Mouse (Mus musculus): ENCODE measurements around the gene Rrbp1.
A peak's percentile ranks its signal among the peaks of the same experiment; 100 is the strongest.

Gene Rrbp1

GRCm38 (mm10) chr2:143916229-143916628 lies 94.8 kb downstream of the Rrbp1 start:
- no peak for DNase-seq (ENCODE audit: low read depth, low spot score)

DNA sequence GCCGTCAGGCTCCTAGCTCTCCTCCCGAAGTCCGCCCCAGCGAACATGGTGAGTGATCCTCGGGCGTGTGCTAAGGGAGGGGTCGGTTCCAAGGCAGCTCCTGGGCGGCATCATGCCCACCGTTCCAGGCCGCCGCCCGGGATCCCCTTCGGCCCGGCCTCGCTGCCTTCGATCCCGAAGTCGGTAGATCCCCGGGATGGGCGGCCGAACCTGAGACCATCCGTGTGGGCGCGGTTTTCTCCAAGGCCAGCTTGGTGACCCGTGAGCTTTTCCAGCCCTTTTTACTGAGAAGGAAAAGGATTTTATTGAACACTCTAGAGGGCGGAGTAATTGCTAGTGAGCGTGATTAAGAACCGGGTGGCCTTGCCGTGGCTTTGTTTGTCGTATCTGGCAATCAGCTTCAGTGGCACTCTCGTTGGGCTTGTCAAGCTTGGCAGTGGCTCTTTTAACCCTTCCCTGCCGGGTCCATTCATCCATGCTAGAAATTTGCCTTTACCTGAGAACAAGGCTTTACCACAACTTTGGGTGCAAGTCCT lies 95.4 kb downstream of the Rrbp1 start:
- peak; percentile 51 for DNase-seq (ENCODE audit: low read depth, low spot score)

DNA sequence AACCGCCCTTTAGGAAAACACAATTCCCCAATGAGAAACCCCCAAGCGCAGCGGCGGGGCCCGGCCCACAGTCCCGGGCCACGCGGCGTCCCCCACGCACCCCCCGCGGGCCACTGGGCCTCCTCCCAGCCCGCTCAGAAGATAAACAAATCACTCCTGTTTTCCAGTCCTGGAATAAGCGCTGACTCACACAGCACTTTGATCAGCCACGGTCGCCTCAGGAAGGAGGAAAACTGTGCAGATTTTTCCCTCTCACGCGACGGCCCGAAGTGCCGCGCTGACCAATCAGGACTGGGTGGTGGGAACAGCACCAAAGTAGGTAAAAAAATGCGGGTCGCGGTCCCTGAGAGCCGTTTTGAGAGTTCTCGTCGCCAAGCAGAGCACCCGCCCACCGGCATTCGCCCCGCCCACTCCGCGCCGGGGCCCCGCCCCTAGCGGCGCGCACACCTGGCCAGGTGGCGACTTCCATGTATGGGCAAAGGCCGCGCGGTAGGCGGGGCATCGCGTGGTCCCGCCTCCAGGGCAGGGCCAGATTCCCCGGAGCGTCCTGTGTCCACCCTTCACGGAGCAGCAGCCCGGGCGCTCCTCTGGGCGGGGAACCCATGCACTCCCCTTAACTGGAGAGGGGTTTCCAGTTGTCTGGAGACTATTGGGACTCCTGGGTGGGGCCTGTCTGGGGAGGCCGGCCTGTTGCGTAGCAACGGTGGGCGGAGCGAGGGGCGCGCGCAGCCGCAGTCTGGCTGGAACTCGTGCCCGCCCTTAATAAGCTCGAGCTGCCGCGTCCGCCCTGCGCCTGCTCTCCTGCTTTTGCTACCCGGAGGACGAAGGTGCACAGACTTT lies 96.1 kb downstream of the Rrbp1 start, which contains the start of gene Dstn:
TSS of gene Dstn (plus strand) at position 561 of the 840 bp plus-strand sequence.
- DNase-seq (ENCODE audit: low read depth, low spot score), result peak; percentile 88

- no peak for DNase-seq (ENCODE audit: low read depth, low spot score)
Measured at GRCm38 (mm10) chr2:143914221-143914620, 96.8 kb downstream of the Rrbp1 start.

DNA sequence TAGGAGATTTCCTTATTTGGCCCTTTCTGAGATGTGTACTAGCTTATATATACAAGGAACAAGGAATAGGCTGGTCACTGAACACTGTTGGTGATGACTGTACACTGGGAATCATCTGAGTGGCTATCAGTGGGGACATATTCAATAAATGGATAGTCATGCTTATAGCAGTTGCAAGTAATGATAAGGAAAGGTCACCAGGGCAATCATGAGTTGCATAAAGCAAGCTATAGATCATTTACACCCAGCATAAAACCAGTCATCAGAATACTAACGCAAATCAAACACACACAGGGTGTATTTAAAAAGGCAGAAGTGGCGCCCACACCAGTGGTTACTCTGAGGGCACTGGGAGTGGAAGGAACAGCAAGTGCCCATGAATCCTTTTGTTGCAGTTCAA lies 98.9 kb downstream of the Rrbp1 start:
- DNase-seq (ENCODE audit: low read depth, low spot score), result no peak

GRCm38 (mm10) chr2:143909230-143909629 lies 101.8 kb downstream of the Rrbp1 start:
- no peak for DNase-seq (ENCODE audit: low read depth, low spot score)

GRCm38 (mm10) chr2:143904896-143905295 lies 106.2 kb downstream of the Rrbp1 start:
- no peak for DNase-seq (ENCODE audit: low read depth, low spot score)

- DNase-seq (ENCODE audit: low read depth, low spot score), result no peak
Measured at GRCm38 (mm10) chr2:143903376-143904045, 107.6 kb downstream of the Rrbp1 start.

DNA sequence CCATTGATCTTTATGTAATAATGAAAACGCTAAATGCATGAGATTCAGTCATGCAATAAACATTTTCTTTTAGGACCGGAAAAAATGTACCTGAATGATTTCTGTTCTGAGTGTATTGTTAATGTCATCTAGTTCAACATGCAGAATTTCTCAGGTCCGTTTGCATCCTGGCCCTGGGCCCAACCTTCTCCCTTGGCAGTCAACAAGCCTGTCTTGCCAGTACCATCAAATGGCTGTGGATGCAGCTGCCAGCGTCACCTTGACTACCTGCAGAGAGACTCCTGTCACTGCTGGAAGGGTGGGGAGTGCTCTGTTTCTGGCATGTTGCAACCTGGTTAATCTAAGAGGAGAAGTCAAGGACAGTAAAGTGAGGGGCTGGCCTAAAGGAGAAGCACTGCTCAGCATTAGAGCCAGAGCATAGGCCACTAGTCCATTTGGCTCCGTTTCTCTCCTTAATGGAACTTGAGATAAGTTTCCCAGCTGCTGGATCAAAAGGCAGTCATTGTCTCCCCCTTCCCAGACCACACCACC lies 110.2 kb downstream of the Rrbp1 start:
- no peak for DNase-seq (ENCODE audit: low read depth, low spot score)

DNA sequence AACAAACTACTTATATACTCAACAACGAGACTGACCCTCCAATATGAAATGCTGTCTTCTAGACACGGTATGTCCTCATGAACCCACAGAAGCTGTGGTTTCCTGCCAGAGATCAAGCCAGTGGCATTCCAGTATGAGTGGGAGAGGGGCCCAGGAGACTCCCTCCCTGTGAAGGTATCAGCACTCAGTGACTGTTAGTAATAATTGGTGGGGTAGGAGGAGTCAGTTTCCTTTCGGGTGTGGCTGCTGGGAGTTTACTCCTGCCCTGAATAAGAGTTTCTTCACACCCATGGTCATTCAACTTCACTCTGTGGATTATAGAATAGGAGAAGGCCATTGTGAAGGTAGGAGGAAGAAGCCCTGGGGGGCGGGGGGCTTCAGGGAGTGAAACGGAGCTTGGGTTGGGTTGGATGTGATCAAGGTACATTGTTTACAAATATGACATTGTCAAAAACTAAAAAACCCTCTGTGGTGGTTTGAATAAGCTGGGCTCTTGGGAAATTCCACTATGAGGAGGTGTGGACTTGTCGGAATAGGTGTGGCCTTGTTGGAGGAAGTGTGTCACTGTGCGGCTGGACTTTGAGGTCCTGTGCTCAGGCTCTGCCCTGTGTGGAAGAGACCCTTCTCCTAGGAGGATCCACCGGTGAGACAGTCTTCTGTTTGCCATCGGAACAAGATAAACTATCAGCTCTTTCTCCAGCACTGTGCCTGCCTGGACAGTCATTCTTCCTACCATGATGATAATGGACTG lies 111.4 kb downstream of the Rrbp1 start:
- DNase-seq (ENCODE audit: low read depth, low spot score), result no peak

All from brain, embryonic 18.5 days (tissue).